Mouse (Mus musculus) lung, embryonic 16.5 days (tissue): ENCODE measurements at regions not wholly inside any gene's neighbourhood (a gene's known extent, or its start where the extent isn't known, plus 50 kb on each side); places are given as distances from the start of the nearest gene placed in this dataset.

Experiments used
- ATAC-seq: fragments of 200-750 bp; cut with Nextera tagmentation; 2 replicates; pipeline ENCODE4 v1.8.0; 2017; ENCODE audit warnings: low read depth, mild to moderate bottlenecking, moderate library complexity
- H3K27ac ChIP-seq: fragments of 300-500 bp; sonication (generic); 2 replicates; pipeline ENCODE4 v1.5.1; 2014; ENCODE audit warnings: mild to moderate bottlenecking, control low read depth, low read length
- H3K27me3 ChIP-seq: fragments of 300-500 bp; sonication (generic); 2 replicates; pipeline ENCODE4 v1.6.1; 2014; ENCODE audit warnings: low read depth, low read length, mixed read lengths; ENCODE audit not compliant: control insufficient read depth, insufficient read depth
- H3K36me3 ChIP-seq: fragments of 300-500 bp; sonication (generic); 2 replicates; pipeline ENCODE4 v1.6.1; 2014; ENCODE audit warnings: low read length; ENCODE audit not compliant: control insufficient read depth, insufficient read depth
- H3K4me1 ChIP-seq: fragments of 300-500 bp; sonication (generic); replicated peaks from 2 replicates; pipeline ENCODE4 v1.6.1; 2014; ENCODE audit warnings: low read length, mixed read lengths; ENCODE audit not compliant: control insufficient read depth, insufficient read depth
- H3K4me2 ChIP-seq: fragments of 300-500 bp; sonication (generic); 2 replicates; pipeline ENCODE4 v1.6.1; 2014; ENCODE audit warnings: low read depth, low read length, control low read depth
- H3K4me3 ChIP-seq: fragments of 300-500 bp; sonication (generic); 2 replicates; pipeline ENCODE4 v1.5.1; 2014; ENCODE audit warnings: mild to moderate bottlenecking, low read length, control low read depth
- H3K9ac ChIP-seq: fragments of 300-500 bp; sonication (generic); 2 replicates; pipeline ENCODE4 v1.6.1; 2014; ENCODE audit warnings: low read length, control low read depth
- H3K9me3 ChIP-seq: fragments of 300-500 bp; sonication (generic); 2 replicates; pipeline ENCODE4 v1.6.1; 2016; ENCODE audit warnings: low read length; ENCODE audit not compliant: control insufficient read depth
- WGBS: fragments of 180-500 bp; shearing (Covaris S2); extraction: QIAGEN DNeasy Blood & Tissue Kit; methylation state at CpG from one replicate; pipeline ENCODE4 v1.1.7; 2014; 5-methylcytosine and 5-hydroxymethylcytosine counted together

GRCm38 (mm10) chr6:50949883-50950583 is 295.8 kb upstream of the Npvf start:
- ATAC-seq = no peak
- WGBS = 60% methylated on average over 11 of the region's 11 CpGs
- Histone ChIP-seq H3K4me3 (no peak overlapping the region), H3K9me3 (no peaks in the 10 kb centered on the region), H3K4me1 (no peaks in the 10 kb centered on the region), H3K4me2 (no peak overlapping the region), H3K27me3 (no peaks in the 10 kb centered on the region), H3K27ac (no peak overlapping the region), H3K36me3 (no peaks in the 10 kb centered on the region), H3K9ac (no peak overlapping the region)

DNA sequence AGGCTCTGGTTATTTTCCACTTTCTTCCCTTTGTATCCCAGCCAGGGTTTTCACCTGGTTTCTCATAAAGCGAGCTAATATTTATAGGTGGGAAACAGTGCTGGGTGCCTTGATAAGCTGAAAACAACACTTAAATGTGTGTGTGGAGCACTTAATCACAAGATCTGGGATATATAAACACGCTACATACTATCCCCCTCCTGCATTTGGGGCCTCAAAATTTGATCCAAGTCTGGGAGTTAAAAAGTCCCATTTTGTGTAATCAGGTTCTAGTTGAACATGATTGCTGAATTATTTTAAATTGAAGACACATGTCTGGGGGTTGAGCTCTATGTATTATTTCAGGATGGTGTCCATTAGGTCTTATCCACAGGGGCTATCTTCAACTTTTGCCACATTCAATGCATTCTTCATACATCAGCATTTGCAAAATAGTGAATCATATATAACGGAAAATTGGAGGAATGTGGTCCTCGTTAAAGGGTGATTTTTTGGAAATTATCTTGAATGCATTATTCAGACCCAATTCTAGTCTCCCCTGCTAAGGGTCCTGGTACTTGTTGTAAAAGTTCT is 303.2 kb upstream of the Npvf start:
- Histone ChIP-seq H3K27ac (no peak overlapping the region), H3K9ac (no peak overlapping the region), H3K9me3 (no peaks in the 10 kb centered on the region), H3K4me3 (no peak overlapping the region), H3K36me3 (no peaks in the 10 kb centered on the region), H3K4me1 (no peaks in the 10 kb centered on the region), H3K27me3 (no peaks in the 10 kb centered on the region), H3K4me2 (no peak overlapping the region)
- ATAC-seq = no peak
- WGBS = 91% methylated on average over 4 of the region's 4 CpGs

DNA sequence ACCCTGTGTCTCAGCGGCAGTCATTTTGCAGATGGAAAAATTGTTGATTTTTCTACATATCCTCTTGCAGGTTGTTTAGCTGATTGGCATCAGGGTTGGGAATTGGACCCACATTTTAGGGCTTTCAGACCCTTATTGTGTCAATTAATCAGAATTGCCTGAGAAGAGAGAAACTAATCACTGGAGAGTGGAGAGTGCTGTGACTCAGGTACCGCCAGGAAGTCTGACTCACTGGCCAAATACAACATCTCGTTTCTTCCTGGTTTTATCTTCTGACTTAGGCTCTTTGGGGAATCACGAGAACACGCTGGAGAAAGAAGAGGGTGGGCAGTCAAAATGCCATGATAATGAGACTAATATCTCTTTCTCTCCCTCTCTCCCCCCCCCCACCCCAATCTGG is 306.1 kb upstream of the Npvf start:
- Histone ChIP-seq H3K4me2 (no peak overlapping the region), H3K4me3 (no peak overlapping the region), H3K4me1 (no peaks in the 10 kb centered on the region), H3K27ac (no peak overlapping the region), H3K9ac (no peak overlapping the region), H3K36me3 (no peaks in the 10 kb centered on the region), H3K9me3 (no peaks in the 10 kb centered on the region), H3K27me3 (no peaks in the 10 kb centered on the region)
- 57% methylated on average over 5 of the region's 5 CpGs for WGBS
- no peak for ATAC-seq

DNA sequence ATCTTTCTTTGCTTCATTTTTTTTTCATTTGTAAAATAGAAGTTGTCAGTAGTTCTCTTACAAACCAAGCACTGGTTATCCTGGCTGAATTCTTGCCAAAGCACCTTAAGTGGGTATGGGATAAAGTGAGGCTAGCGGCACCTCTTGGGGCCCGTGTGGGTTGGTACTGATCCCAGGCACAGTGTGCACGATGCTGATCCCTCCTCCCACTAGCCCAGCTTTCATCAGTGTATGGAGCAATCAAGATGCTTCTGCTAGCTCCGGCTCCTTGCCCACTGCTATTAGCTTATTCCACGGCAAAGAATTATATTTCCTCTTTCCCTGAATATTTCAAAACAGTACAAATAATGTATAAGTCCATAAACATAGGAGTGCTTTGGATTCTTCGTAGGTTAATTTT is 307.4 kb upstream of the Npvf start:
- no peak overlapping the region for H3K27ac ChIP-seq
- H3K27me3 ChIP-seq = no peaks in the 10 kb centered on the region
- H3K9ac ChIP-seq = no peak overlapping the region
- H3K4me1 ChIP-seq = no peaks in the 10 kb centered on the region
- WGBS = 74% methylated on average over 6 of the region's 6 CpGs
- ATAC-seq = no peak
- H3K4me2 ChIP-seq = no peak overlapping the region
- H3K4me3 ChIP-seq = no peak overlapping the region
- no peaks in the 10 kb centered on the region for H3K36me3 ChIP-seq
- H3K9me3 ChIP-seq = no peaks in the 10 kb centered on the region

- no peaks in the 10 kb centered on the region for H3K9me3 ChIP-seq
- no peak overlapping the region for H3K4me3 ChIP-seq
- ATAC-seq = no peak
- WGBS = 77% methylated on average over 5 of the region's 5 CpGs
- H3K27ac ChIP-seq = no peak overlapping the region
- H3K27me3 ChIP-seq = no peaks in the 10 kb centered on the region
- no peaks in the 10 kb centered on the region for H3K36me3 ChIP-seq
- H3K4me2 ChIP-seq = no peak overlapping the region
- H3K4me1 ChIP-seq = peaks cover 13% of the 10 kb centered on the region
- H3K9ac ChIP-seq = no peak overlapping the region
These were observed 314.3 kb upstream of the Npvf start for GRCm38 (mm10) chr6:50968546-50968945.

DNA sequence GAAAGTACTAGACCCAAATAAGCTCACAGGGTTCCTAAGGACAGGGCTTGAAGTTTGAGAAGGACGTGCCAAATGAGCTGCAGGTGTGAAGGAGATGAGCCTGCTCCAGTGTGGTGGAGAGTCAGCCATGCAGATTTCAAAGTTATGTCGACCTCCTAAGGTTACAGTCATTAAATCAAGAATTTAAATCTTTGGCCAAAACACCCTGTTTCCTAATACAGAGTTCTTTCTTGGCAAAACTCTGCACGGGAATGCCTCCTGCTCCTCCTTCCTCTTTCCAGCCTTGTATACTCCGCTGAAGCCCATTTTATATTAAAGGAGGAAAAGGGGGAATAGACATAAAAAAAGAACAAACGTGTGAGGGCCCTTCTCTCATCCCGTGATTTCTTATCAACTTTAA is 315.1 kb upstream of the Npvf start:
- 29% methylated on average over 6 of the region's 6 CpGs for WGBS
- Histone ChIP-seq H3K4me2 (no peak overlapping the region), H3K36me3 (no peaks in the 10 kb centered on the region), H3K4me1 (peaks cover 13% of the 10 kb centered on the region), H3K9me3 (no peaks in the 10 kb centered on the region), H3K27ac (no peak overlapping the region), H3K9ac (no peak overlapping the region), H3K27me3 (no peaks in the 10 kb centered on the region), H3K4me3 (no peak overlapping the region)
- 0 out of 2 replicates have a peak, but pooled peaks have one; percentile 29 for ATAC-seq

DNA sequence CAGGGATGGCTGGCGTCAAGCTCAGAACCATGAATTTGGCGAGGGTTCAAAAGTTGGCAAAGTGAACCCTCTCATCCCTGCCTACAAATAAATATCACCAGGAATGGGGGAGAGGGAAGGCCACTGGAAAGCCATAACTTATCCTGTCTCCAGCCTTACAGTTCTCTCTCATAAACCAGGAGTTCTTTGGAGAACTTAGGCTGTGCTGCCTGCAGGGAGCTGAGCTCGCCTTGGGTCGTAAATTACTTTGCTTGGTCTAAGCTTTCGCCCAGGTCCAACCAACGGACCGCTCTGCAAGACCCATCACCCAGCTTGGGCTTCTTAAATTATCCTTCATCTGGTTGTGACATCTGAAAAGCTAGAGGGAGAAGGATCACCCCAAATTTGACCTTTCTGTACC is 315.8 kb upstream of the Npvf start:
- Histone ChIP-seq H3K36me3 (no peaks in the 10 kb centered on the region), H3K4me2 (no peak overlapping the region), H3K9ac (no peak overlapping the region), H3K4me1 (peaks cover 13% of the 10 kb centered on the region), H3K27ac (no peak overlapping the region), H3K27me3 (no peaks in the 10 kb centered on the region), H3K9me3 (no peaks in the 10 kb centered on the region), H3K4me3 (no peak overlapping the region)
- no peak for ATAC-seq
- WGBS = 52% methylated on average over 7 of the region's 7 CpGs

DNA sequence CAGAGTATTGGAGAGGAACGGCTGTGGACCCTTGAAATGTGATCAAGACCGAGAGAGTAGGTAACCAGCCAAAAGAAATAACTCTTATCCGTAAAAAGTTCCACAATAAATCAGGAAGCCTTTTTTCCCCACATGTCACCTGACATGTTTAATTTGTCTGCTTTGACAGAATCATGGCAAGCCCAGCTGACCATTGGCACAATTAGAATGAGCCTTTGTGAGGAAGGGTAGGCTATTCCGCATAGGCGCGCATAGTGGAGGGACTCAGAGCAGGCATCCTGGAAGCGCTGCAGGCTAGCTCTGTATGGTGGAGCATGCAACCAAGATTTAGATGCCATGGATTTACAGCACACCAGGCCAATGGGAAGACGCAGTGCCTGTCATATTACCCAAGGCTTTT is 316.5 kb upstream of the Npvf start:
- peaks cover 13% of the 10 kb centered on the region for H3K4me1 ChIP-seq
- H3K27ac ChIP-seq = no peak overlapping the region
- H3K9me3 ChIP-seq = no peaks in the 10 kb centered on the region
- H3K4me3 ChIP-seq = no peak overlapping the region
- no peak for ATAC-seq
- no peaks in the 10 kb centered on the region for H3K36me3 ChIP-seq
- no peak overlapping the region for H3K4me2 ChIP-seq
- no peak overlapping the region for H3K9ac ChIP-seq
- no peaks in the 10 kb centered on the region for H3K27me3 ChIP-seq
- WGBS = 87% methylated on average over 8 of the region's 8 CpGs

DNA sequence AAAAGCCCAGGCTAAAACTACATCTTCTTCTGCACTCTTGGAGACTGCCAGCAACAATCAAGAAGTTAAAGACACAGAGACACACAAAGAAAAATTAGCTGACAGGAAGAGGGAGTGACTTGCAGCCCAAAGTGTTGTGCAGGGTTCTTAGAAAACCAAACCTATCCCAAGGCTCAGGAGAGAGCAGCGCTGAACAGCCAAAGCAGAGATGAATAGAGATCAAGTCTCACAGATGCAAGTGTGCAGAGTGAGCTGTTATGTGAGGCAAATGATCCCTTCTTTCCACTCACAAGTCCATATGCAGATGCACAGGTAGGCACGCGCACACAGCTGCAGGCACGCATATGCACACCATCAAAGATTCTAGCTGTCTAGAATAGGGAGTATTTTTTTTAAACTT is 318.0 kb upstream of the Npvf start:
- no peak for ATAC-seq
- no peaks in the 10 kb centered on the region for H3K27me3 ChIP-seq
- H3K4me1 ChIP-seq = peaks cover 18% of the 10 kb centered on the region
- H3K9me3 ChIP-seq = no peaks in the 10 kb centered on the region
- H3K4me2 ChIP-seq = no peak overlapping the region
- H3K9ac ChIP-seq = no peak overlapping the region
- no peak overlapping the region for H3K27ac ChIP-seq
- no peak overlapping the region for H3K4me3 ChIP-seq
- no peaks in the 10 kb centered on the region for H3K36me3 ChIP-seq
- 65% methylated on average over 4 of the region's 4 CpGs for WGBS
